Mouse (Mus musculus) CH12.LX (cell line): ENCODE results near the gene Zfp607b. TPM values are rescaled to one million over a fixed set of nuclear protein-coding genes. Genes with fewer than 3 reads are reported as not detected.

Experiments used
- DNase-seq: peaks from one replicate; pipeline ENCODE4 v3.0.0-alpha.2; 2013; ENCODE audit errors: extremely low read depth
- H3K27ac ChIP-seq: 2 replicates; pipeline ENCODE4 v1.5.1; 2012; ENCODE audit warnings: low read depth, mild to moderate bottlenecking, control low read depth, moderate library complexity; ENCODE audit not compliant: insufficient read depth
- H3K27me3 ChIP-seq: replicated peaks from 2 replicates; pipeline ENCODE3; 2012; ENCODE audit warnings: inconsistent platforms
- H3K36me3 ChIP-seq, 2 experiments: replicated peaks in 1 of 2; 2 replicates each; pipeline versions ENCODE3 to v1.6.1; 2012; ENCODE audit warnings: inconsistent platforms in 1 of 2, low read length in 1 of 2, mild to moderate bottlenecking in 1 of 2, mixed read lengths in 1 of 2, moderate library complexity in 1 of 2; ENCODE audit not compliant: control insufficient read depth in 1 of 2, insufficient read depth in 1 of 2
- H3K4me1 ChIP-seq, 2 experiments: 2 replicates each; pipeline ENCODE4 v1.6.1; 2012; ENCODE audit warnings: inconsistent platforms in 1 of 2, moderate library complexity in 1 of 2; ENCODE audit not compliant: insufficient read depth in 2 of 2, control insufficient read depth in 1 of 2
- H3K4me2 ChIP-seq: 2 replicates; pipeline ENCODE4 v1.6.1; 2012; ENCODE audit warnings: low read depth, mild to moderate bottlenecking, control low read depth; ENCODE audit not compliant: poor library complexity, insufficient read depth, severe bottlenecking
- H3K4me3 ChIP-seq, 3 experiments: fragments of 150-350 bp in 1 of 3; sonication (generic) in 1 of 3; replicated peaks in 1 of 3; 2 replicates each; pipeline versions ENCODE3 to v1.5.1; 2011 to 2012; ENCODE audit warnings: low read depth in 2 of 3, low read length in 2 of 3, mild to moderate bottlenecking in 2 of 3, moderate library complexity in 2 of 3, control low read depth in 1 of 3, improper control_type of control experiment in 1 of 3, inconsistent platforms in 1 of 3, mixed read lengths in 1 of 3; ENCODE audit not compliant: poor library complexity in 1 of 3
- H3K79me2 ChIP-seq: replicated peaks from 2 replicates; pipeline ENCODE4 v1.6.1; 2012; ENCODE audit warnings: mild to moderate bottlenecking, moderate library complexity; ENCODE audit not compliant: control insufficient read depth, poor library complexity, insufficient read depth, severe bottlenecking; ENCODE audit errors: extremely low read depth
- H3K9ac ChIP-seq: 2 replicates; pipeline ENCODE4 v1.6.1; 2012; ENCODE audit warnings: low read depth, mild to moderate bottlenecking, control low read depth, moderate library complexity; ENCODE audit not compliant: insufficient read depth
- H3K9me3 ChIP-seq: replicated peaks from 2 replicates; pipeline ENCODE3; 2012; ENCODE audit warnings: low read length, inconsistent platforms, mixed read lengths
- CHD1 ChIP-seq: IDR thresholded peaks from 2 replicates; pipeline ENCODE4 v1.6.1; 2012; ENCODE audit warnings: low read depth, low read length, improper control_type of control experiment, inconsistent platforms
- ELF1 ChIP-seq: IDR thresholded peaks from 2 replicates; pipeline ENCODE4 v1.6.1; 2014; ENCODE audit warnings: low read depth, mild to moderate bottlenecking, inconsistent platforms, low read length, improper control_type of control experiment
- EP300 ChIP-seq: IDR thresholded peaks from 2 replicates; pipeline ENCODE4 v1.6.1; 2011; ENCODE audit warnings: low read length, improper control_type of control experiment
- GABPA ChIP-seq: IDR thresholded peaks from 2 replicates; pipeline ENCODE4 v1.6.1; 2012; ENCODE audit warnings: low read depth, low read length, improper control_type of control experiment, inconsistent platforms; ENCODE audit not compliant: insufficient replicate concordance
- IRF4 ChIP-seq: IDR thresholded peaks from 2 replicates; pipeline ENCODE4 v1.6.1; 2014; ENCODE audit warnings: low read depth, mild to moderate bottlenecking, inconsistent platforms, low read length, improper control_type of control experiment
- JUN ChIP-seq: IDR thresholded peaks from 2 replicates; pipeline ENCODE4 v1.6.1; 2011; ENCODE audit warnings: low read depth, mild to moderate bottlenecking, low read length, improper control_type of control experiment, moderate library complexity; ENCODE audit not compliant: insufficient read depth
- KAT2A ChIP-seq: IDR thresholded peaks from 2 replicates; pipeline ENCODE4 v1.6.1; 2012; ENCODE audit warnings: low read length, improper control_type of control experiment, inconsistent platforms; ENCODE audit not compliant: insufficient replicate concordance
- MEF2A ChIP-seq: IDR thresholded peaks from 2 replicates; pipeline ENCODE4 v1.6.1; 2014; ENCODE audit warnings: low read depth, mild to moderate bottlenecking, inconsistent platforms, low read length, improper control_type of control experiment, borderline replicate concordance
- MXI1 ChIP-seq: IDR thresholded peaks from 2 replicates; pipeline ENCODE4 v1.6.1; 2011; ENCODE audit warnings: mild to moderate bottlenecking, low read depth, low read length, improper control_type of control experiment
- MYC ChIP-seq: IDR thresholded peaks from 2 replicates; pipeline ENCODE4 v1.6.1; 2011; ENCODE audit warnings: low read depth, mild to moderate bottlenecking, improper control_type of control experiment, low read length
- NELFE ChIP-seq: IDR thresholded peaks from 2 replicates; pipeline ENCODE4 v1.6.1; 2011; ENCODE audit warnings: low read depth, low read length, improper control_type of control experiment
- NRF1 ChIP-seq: IDR thresholded peaks from 2 replicates; pipeline ENCODE4 v1.6.1; 2014; ENCODE audit warnings: low read depth, mild to moderate bottlenecking, inconsistent platforms, low read length, improper control_type of control experiment, moderate library complexity
- POLR2A ChIP-seq: IDR thresholded peaks from 2 replicates; pipeline ENCODE4 v1.6.1; 2011; ENCODE audit warnings: low read depth, mild to moderate bottlenecking, improper control_type of control experiment, low read length
- POLR2AphosphoS2 ChIP-seq: IDR thresholded peaks from 2 replicates; pipeline ENCODE4 v1.6.1; 2011; ENCODE audit warnings: low read depth, low read length, improper control_type of control experiment
- RAD21 ChIP-seq: IDR thresholded peaks from 2 replicates; pipeline ENCODE4 v1.6.1; 2011; ENCODE audit warnings: low read depth, mild to moderate bottlenecking, low read length, improper control_type of control experiment, moderate library complexity
- SIN3A ChIP-seq: IDR thresholded peaks from 2 replicates; pipeline ENCODE4 v1.6.1; 2012; ENCODE audit warnings: low read length, improper control_type of control experiment, inconsistent platforms
- SMC3 ChIP-seq: IDR thresholded peaks from 2 replicates; pipeline ENCODE4 v1.6.1; 2011; ENCODE audit warnings: low read depth, low read length, improper control_type of control experiment
- USF1 ChIP-seq: IDR thresholded peaks from 2 replicates; pipeline ENCODE4 v1.6.1; 2014; ENCODE audit warnings: low read depth, mild to moderate bottlenecking, inconsistent platforms, low read length, improper control_type of control experiment
- dilution Hi-C: fragments of 300-500 bp; cut with MboI; formaldehyde crosslinking; loops from 2 replicates; pipeline ENCODE4 v1.14.3; 2020; ENCODE audit warnings: low sequenced_read_pairs; ENCODE audit not compliant: extremely low pct_unique_long_range_greater_than_20kb, extremely low pct_ligation_motif_present
- in situ Hi-C: fragments of 300-500 bp; cut with MboI; formaldehyde crosslinking; loops from 3 replicates; pipeline ENCODE4 v1.14.3; 2019; ENCODE audit warnings: low sequenced_read_pairs, low pct_ligation_motif_present, low pct_unique_long_range_greater_than_20kb, mixed read lengths
- polyA plus RNA-seq: library from polyadenylated mRNA; unstranded; fragments of >175 nt; gene quantifications from 2 replicates; pipeline ENCODE4 v1.2.1, GENCODE M21; 2012; ENCODE audit warnings: low read depth; ENCODE audit not compliant: insufficient read length
- total RNA-seq, 2 experiments: library from RNA; depleted of rRNA; stranded (reverse); fragments of 300-350 nt in 1 of 2; fragments of >200 nt in 1 of 2; gene quantifications; 2 replicates each; pipeline ENCODE4 v1.2.3; 2012 to 2014

Gene Zfp607b
- total and polyA plus RNA-seq, 3 experiments = 0.90 to 1.2 (median 0.93) TPM

- peak; percentile 61 for TF ChIP-seq SIN3A
- no peak for TF ChIP-seq POLR2AphosphoS2
- peak; percentile 50; the same call in 1 of the 2 replicates for TF ChIP-seq MXI1
- TF ChIP-seq GABPA = peak; percentile 16; the same call in 1 of the 2 replicates
- peak; percentile 16; the same call in 1 of the 2 replicates for TF ChIP-seq NELFE
- TF ChIP-seq MYC = peak; percentile 94
- TF ChIP-seq NRF1 = peak; percentile 28; the same call in 1 of the 2 replicates
These were observed 14.5 kb upstream of the Zfp607b start, which contains the start of gene Map3k10 (continued) for GRCm38 (mm10) chr7:27674522-27675221.

GRCm38 (mm10) chr7:27675222-27675612 lies 13.9 kb upstream of the Zfp607b start:
- peak overlapping the region; percentile 41; the same call in 1 of the 2 replicates for H3K9ac ChIP-seq
- H3K27ac ChIP-seq = no peak overlapping the region
- dilution Hi-C loops = no loop called here
- in situ Hi-C loops = no loop called here
- TF ChIP-seq USF1 (no peak), JUN (0 out of 2 replicates have a peak, but pooled peaks have one; percentile 1), NRF1 (peak; percentile 51; the same call in 1 of the 2 replicates)
- TF ChIP-seq, all 38 proteins: peak for 2
- peaks cover 12 to 38% of the 10 kb centered on the region in 2 experiments for H3K4me1 ChIP-seq
- H3K4me3 ChIP-seq = peak overlapping the region; percentile 60 to 77 (median 77)
- peak overlapping the region; percentile 69 for H3K4me2 ChIP-seq
- H3K9me3 ChIP-seq = no peaks in the 10 kb centered on the region
- no peaks in the 10 kb centered on the region for H3K79me2 ChIP-seq
- H3K27me3 ChIP-seq = no peaks in the 10 kb centered on the region
- H3K36me3 ChIP-seq = peaks cover 4 to 21% of the 10 kb centered on the region in 2 experiments
- DNase-seq = no peak

- Histone ChIP-seq H3K36me3 (peaks cover 0 to 16% of the 10 kb centered on the region in 2 experiments), H3K9ac (no peak overlapping the region), H3K4me2 (no peak overlapping the region), H3K27ac (no peak overlapping the region), H3K27me3 (no peaks in the 10 kb centered on the region), H3K4me3 (no peak overlapping the region), H3K79me2 (no peaks in the 10 kb centered on the region), H3K4me1 (peaks cover 3 to 10% of the 10 kb centered on the region in 2 experiments; a peak in 3 of 4 replicates), H3K9me3 (no peaks in the 10 kb centered on the region)
- dilution Hi-C loops (no loop called here), in situ Hi-C loops (no loop called here)
- no peak for TF ChIP-seq JUN
- TF ChIP-seq ELF1 = no peak
- TF ChIP-seq KAT2A = no peak
- no peak for TF ChIP-seq EP300
- TF ChIP-seq POLR2A = no peak
- TF ChIP-seq SMC3 = no peak
- no peak for TF ChIP-seq GABPA
- no peak for TF ChIP-seq MEF2A
- TF ChIP-seq IRF4 = no peak
- TF ChIP-seq USF1 = no peak
- no peak for TF ChIP-seq CHD1
- TF ChIP-seq SIN3A = no peak
- TF ChIP-seq RAD21 = no peak
- no peak for DNase-seq
These were observed 5.9 kb upstream of the Zfp607b start for GRCm38 (mm10) chr7:27683218-27683617.
